ENCODE assay signal across 8 mouse cellular contexts in genomic region chr4:152338419-152339292, GRCm38 (mm10). TPM values are rescaled to one million over a fixed set of nuclear protein-coding genes. Genes with fewer than 3 reads are reported as not detected.
DNase-seq lines count a peak whose midpoint lies in the region; ATAC-seq and TF ChIP-seq lines count a peak whose summit lies in the region.

TSS of gene Chd5 (plus strand) at chr4:152338651.

- no peak for TF ChIP-seq CTCF in testis, adult 2 months (IDR thresholded peaks at IDR 0.05; ENCODE audit: control insufficient read depth, insufficient read depth, insufficient replicate concordance, low read depth, low read length)

- H3K9ac ChIP-seq in midbrain, embryonic 16.5 days (ENCODE audit: low read depth, low read length) = peak within 1 kb of the TSS; percentile 88

- peak; percentile 57 for DNase-seq in cerebellum, adult 11 months
- DNase-seq in testis, postnatal 14 days (ENCODE audit: low spot score) = no peak
- DNase-seq in layer of hippocampus, postnatal 14 days (ENCODE audit: low spot score in 2 of 2) = peak; percentile 55 to 60
- DNase-seq in yolk sac, embryonic 10.5 days (ENCODE audit: low spot score) = no peak
- no peak for DNase-seq in natural killer cell, adult 2 months (ENCODE audit: low spot score in 2 of 2)

- no peaks in the 10 kb centered on the region for H3K9me3 ChIP-seq in midbrain, embryonic 16.5 days (replicated peaks; ENCODE audit: control insufficient read depth, low read length, poor library complexity, severe bottlenecking)

- no peaks in the 10 kb centered on the region for H3K36me3 ChIP-seq in testis, adult 2 months (ENCODE audit: control insufficient read depth, insufficient read depth, low read length)
- peaks cover 3% of the 10 kb centered on the region; the same call in 1 of the 2 replicates for H3K36me3 ChIP-seq in midbrain, embryonic 16.5 days (ENCODE audit: control insufficient read depth, insufficient read depth, low read length)

- H3K27me3 ChIP-seq in testis, adult 2 months (ENCODE audit: control insufficient read depth, insufficient read depth, low read length) = no peaks in the 10 kb centered on the region; the same call in 1 of the 2 replicates
- no peaks in the 10 kb centered on the region for H3K27me3 ChIP-seq in midbrain, embryonic 16.5 days (ENCODE audit: control insufficient read depth, insufficient read depth, low read depth, low read length)

- H3K27ac ChIP-seq in testis, adult 2 months (ENCODE audit: control insufficient read depth, insufficient read depth, low read depth, low read length) = peak within 1 kb of the TSS; percentile 84
- H3K27ac ChIP-seq in midbrain, embryonic 16.5 days (ENCODE audit: low read length) = peak within 1 kb of the TSS; percentile 81

- H3K4me2 ChIP-seq in midbrain, embryonic 16.5 days (ENCODE audit: low read length) = peak within 1 kb of the TSS; percentile 89

- peak within 1 kb of the TSS; percentile 84 for H3K4me3 ChIP-seq in testis, adult 2 months (ENCODE audit: control insufficient read depth, low read depth, low read length)
- peak within 1 kb of the TSS; percentile 61 for H3K4me3 ChIP-seq in midbrain, embryonic 16.5 days (ENCODE audit: low read depth, low read length)

- ATAC-seq in cerebellum, adult (ENCODE audit: insufficient number of reproducible peaks, low FRiP score, low TSS enrichment) = no peak; the same call in 1 of the 2 replicates
- peak; percentile 64 for ATAC-seq in midbrain, embryonic 16.5 days

- peak; percentile 68; the same call in 1 of the 2 replicates for TF ChIP-seq POLR2A in testis, adult 2 months (IDR thresholded peaks at IDR 0.05; ENCODE audit: control insufficient read depth, low read depth, low read length)

- WGBS in midbrain, embryonic 16.5 days = under 1% methylated on average over 91 of the region's 120 CpGs

- peaks cover 19% of the 10 kb centered on the region for H3K4me1 ChIP-seq in testis, adult 2 months (ENCODE audit: control insufficient read depth, insufficient read depth, low read length)
- peaks cover 26% of the 10 kb centered on the region for H3K4me1 ChIP-seq in midbrain, embryonic 16.5 days (ENCODE audit: control insufficient read depth, insufficient read depth, low read length)

RNA-seq across cellular contexts. Expression of gene Chd5, which starts in this region (rescaled TPM):
- 87.3 and 88.7 TPM in 2 replicates for polyA plus RNA-seq in testis, adult 2 months (2012; rRNA removed)
- total RNA-seq in layer of hippocampus, postnatal 14 days (2021) = 100 to 1,000 TPM; 140 to 154 TPM
- polyA plus RNA-seq in midbrain, embryonic 16.5 days (2015; fragmentation: Nextera tagmentation; extraction: Ambion mirVana) = 55.2 and 66.7 TPM in 2 replicates

Comparison
In these comparisons a context has a peak if more than half of its experiments do, and no peak if none do; other contexts are left out.
1. DNase-seq: peak in cerebellum, adult 11 months (single experiment) and layer of hippocampus, postnatal 14 days (2 of 2); none in testis, postnatal 14 days (single experiment), yolk sac, embryonic 10.5 days (single experiment) and natural killer cell, adult 2 months (0 of 2).